Mouse (Mus musculus) effector memory CD4-positive, alpha-beta T cell, adult 7 months (primary cell): Measurements from ENCODE around the gene Gstm6. TPM values are rescaled to one million over a fixed set of nuclear protein-coding genes. Genes with fewer than 3 reads are reported as not detected.

Experiments used
- polyA plus RNA-seq: library from polyadenylated mRNA; unstranded; fragments of 100-300 nt; shearing (Covaris generic); gene quantifications from one replicate; pipeline ENCODE4 v1.2.1, GENCODE M21; 2017

Gstm6 gene
- polyA plus RNA-seq = 0.67 TPM

GRCm38 (mm10) chr3:107943239-107943990, at the start of gene Gstm6:
TSS of gene Gstm6 (minus strand) at chr3:107943749.

GRCm38 (mm10) chr3:107986041-107986562, 42.6 kb upstream of the Gstm6 start, which contains the start of gene Gstm2:
TSS of gene Gstm2 (minus strand) at chr3:107986453.

GRCm38 (mm10) chr3:107968724-107969395, 25.3 kb upstream of the Gstm6 start, which contains the start of gene Gstm3:
TSS of gene Gstm3 (minus strand) at chr3:107969283.

GRCm38 (mm10) chr3:107931670-107932069, 11.9 kb downstream of the Gstm6 start, which contains the start of gene Gstm7:
TSS of gene Gstm7 (minus strand) at chr3:107931817.

GRCm38 (mm10) chr3:107895720-107896569, 47.6 kb downstream of the Gstm6 start, which contains the start of gene Gstm5:
TSS of gene Gstm5 (plus strand) at chr3:107895821.

Other genes with a start within 250 kb of the Gstm6 start
- gene Ahcyl1, start 247.2 kb downstream of the Gstm6 start, polyA plus RNA-seq = 75.7 TPM
- gene Csf1, start 183.3 kb downstream of the Gstm6 start, polyA plus RNA-seq = 5.3 TPM
- gene Eps8l3, start 66.5 kb downstream of the Gstm6 start, polyA plus RNA-seq = not detected
- gene Gstm5, start 47.9 kb downstream of the Gstm6 start, polyA plus RNA-seq = 3.0 TPM
- gene Gstm7, start 11.9 kb downstream of the Gstm6 start, polyA plus RNA-seq = not detected
- not detected for gene Gstm3, start 25.5 kb upstream of the Gstm6 start, polyA plus RNA-seq
- not detected for gene Gstm2, start 42.7 kb upstream of the Gstm6 start, polyA plus RNA-seq
- gene Gstm1, start 74.2 kb upstream of the Gstm6 start, polyA plus RNA-seq = 0.67 TPM
- 3.4 TPM for gene Gstm4, start 101.1 kb upstream of the Gstm6 start, polyA plus RNA-seq
- 23.5 TPM for gene Ampd2, start 142.9 kb upstream of the Gstm6 start, polyA plus RNA-seq
- not detected for gene Gnat2, start 149.0 kb upstream of the Gstm6 start, polyA plus RNA-seq
- 175 TPM for gene Gnai3, start 202.4 kb upstream of the Gstm6 start, polyA plus RNA-seq
- not detected for gene Gpr61, start 211.1 kb upstream of the Gstm6 start, polyA plus RNA-seq
- 1.4 TPM for gene Amigo1, start 242.6 kb upstream of the Gstm6 start, polyA plus RNA-seq